Comparison of ENCODE assay signal across 19 mouse cellular contexts in the genomic region with DNA sequence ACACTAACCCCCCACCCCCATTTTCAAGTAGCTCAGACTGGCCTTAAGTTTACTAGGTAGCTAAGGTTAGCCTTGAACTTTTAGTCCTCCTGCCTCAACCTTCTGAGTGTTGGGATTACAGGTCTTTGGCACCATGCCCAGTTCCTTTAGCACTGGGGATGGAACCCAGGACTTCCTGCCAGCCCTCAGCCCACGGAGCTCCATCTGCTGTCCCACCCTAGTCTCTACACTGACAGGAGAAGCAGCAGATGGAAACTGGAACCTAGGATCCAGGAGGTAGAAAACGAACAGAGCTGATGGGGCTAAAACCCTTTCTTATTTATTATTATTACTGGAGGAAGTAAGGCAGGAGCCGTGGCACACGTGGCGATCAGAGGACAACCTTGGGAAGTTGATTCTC. TPM values are rescaled to one million over a fixed set of nuclear protein-coding genes. Genes with fewer than 3 reads are reported as not detected.
DNase-seq lines count a peak whose midpoint lies in the region; ATAC-seq and TF ChIP-seq lines count a peak whose summit lies in the region.
"Had no signal": no experiment of that assay in that cellular context is flagged by ENCODE, and none has a peak within 500 bp of the region (broad histone marks: within the 10 kb centered on the region; RNA-seq: fewer than 3 reads in every experiment).

No protein-coding gene starts in this region.

- H3K27ac ChIP-seq in thymus, adult 2 months (ENCODE audit: control insufficient read depth, insufficient read depth, low read length): no peak overlapping the region
- peak overlapping the region; percentile 96 for H3K27ac ChIP-seq in liver, embryonic 13.5 days
- no peak overlapping the region for H3K27ac ChIP-seq in neural tube, embryonic 15.5 days (replicated peaks)
- no peak overlapping the region for H3K27ac ChIP-seq in embryonic facial prominence, embryonic 10.5 days (replicated peaks)
- H3K27ac ChIP-seq: forebrain, embryonic 15.5 days; heart, embryonic 13.5 days; hindbrain, embryonic 15.5 days; kidney, embryonic 15.5 days; midbrain, embryonic 12.5 days had no signal

- no peak overlapping the region for H3K4me2 ChIP-seq in liver, embryonic 13.5 days
- H3K4me2 ChIP-seq in neural tube, embryonic 15.5 days: no peak overlapping the region
- H3K4me2 ChIP-seq: forebrain, embryonic 15.5 days; heart, embryonic 13.5 days; hindbrain, embryonic 15.5 days; kidney, embryonic 15.5 days; midbrain, embryonic 12.5 days had no signal

- H3K4me3 ChIP-seq in thymus, adult 2 months (ENCODE audit: control insufficient read depth, insufficient read depth, low read length): no peak overlapping the region
- H3K4me3 ChIP-seq in liver, embryonic 13.5 days (replicated peaks): no peak overlapping the region
- no peak overlapping the region for H3K4me3 ChIP-seq in neural tube, embryonic 15.5 days (replicated peaks)
- no peak overlapping the region for H3K4me3 ChIP-seq in embryonic facial prominence, embryonic 10.5 days
- H3K4me3 ChIP-seq: erythroblast, embryonic 14.5 days; forebrain, embryonic 15.5 days; heart, embryonic 13.5 days; hindbrain, embryonic 15.5 days; kidney, embryonic 15.5 days; midbrain, embryonic 12.5 days had no signal

- no peak for TF ChIP-seq CTCF in thymus, adult 2 months (IDR thresholded peaks at IDR 0.05; ENCODE audit: borderline replicate concordance, control insufficient read depth, extremely low read depth, insufficient read depth, low read length, poor library complexity)

- no peaks in the 10 kb centered on the region for H3K36me3 ChIP-seq in thymus, adult 2 months (ENCODE audit: control insufficient read depth, insufficient read depth, low read length)
- H3K36me3 ChIP-seq in liver, embryonic 13.5 days: no peaks in the 10 kb centered on the region
- H3K36me3 ChIP-seq in neural tube, embryonic 15.5 days: no peaks in the 10 kb centered on the region
- no peaks in the 10 kb centered on the region for H3K36me3 ChIP-seq in embryonic facial prominence, embryonic 10.5 days (replicated peaks)
- H3K36me3 ChIP-seq: forebrain, embryonic 15.5 days; heart, embryonic 13.5 days; hindbrain, embryonic 15.5 days; kidney, embryonic 15.5 days; midbrain, embryonic 12.5 days had no signal

- no peaks in the 10 kb centered on the region for H3K4me1 ChIP-seq in thymus, adult 2 months (replicated peaks; ENCODE audit: control insufficient read depth, insufficient read depth, low read length)
- peaks cover 64% of the 10 kb centered on the region for H3K4me1 ChIP-seq in liver, embryonic 13.5 days (replicated peaks)
- no peaks in the 10 kb centered on the region for H3K4me1 ChIP-seq in neural tube, embryonic 15.5 days
- H3K4me1 ChIP-seq in embryonic facial prominence, embryonic 10.5 days: peaks cover 5% of the 10 kb centered on the region
- H3K4me1 ChIP-seq: forebrain, embryonic 15.5 days; hindbrain, embryonic 15.5 days had no signal

- peak; percentile 30 to 46 for DNase-seq in cerebellum, postnatal 10 days
- peak; percentile 13 for DNase-seq in thymus, postnatal 14 days
- no peak for DNase-seq in thymus, adult 2 months
- no peak for DNase-seq in liver, embryonic 13.5 days
- DNase-seq in embryonic facial prominence, embryonic 10.5 days (ENCODE audit: low spot score): no peak
- DNase-seq in kidney, postnatal 4 days: no peak
- DNase-seq: adrenal gland, postnatal 25 days; heart, postnatal 36 days; lung, postnatal 4 days had no signal

- no peaks in the 10 kb centered on the region for H3K27me3 ChIP-seq in thymus, adult 2 months (ENCODE audit: control insufficient read depth, insufficient read depth, low read length)
- no peaks in the 10 kb centered on the region for H3K27me3 ChIP-seq in liver, embryonic 13.5 days
- no peaks in the 10 kb centered on the region for H3K27me3 ChIP-seq in neural tube, embryonic 15.5 days (replicated peaks)
- H3K27me3 ChIP-seq in embryonic facial prominence, embryonic 10.5 days (replicated peaks; ENCODE audit: low read depth, poor library complexity, severe bottlenecking): no peaks in the 10 kb centered on the region
- H3K27me3 ChIP-seq: CH12.LX; forebrain, embryonic 15.5 days; hindbrain, embryonic 15.5 days; kidney, embryonic 15.5 days; midbrain, embryonic 12.5 days had no signal

- H3K9ac ChIP-seq in liver, embryonic 13.5 days: 0 out of 2 replicates have a peak overlapping the region, but pooled peaks have one; percentile 12
- no peak overlapping the region for H3K9ac ChIP-seq in neural tube, embryonic 15.5 days (replicated peaks)
- H3K9ac ChIP-seq: forebrain, embryonic 15.5 days; heart, embryonic 13.5 days; hindbrain, embryonic 15.5 days; kidney, embryonic 15.5 days; midbrain, embryonic 12.5 days had no signal

- 75% methylated on average over 5 of the region's 5 CpGs for WGBS in thymus, adult 2 months
- WGBS in liver, embryonic 13.5 days (ENCODE audit: insufficient replicate concordance): 70% methylated on average over 5 of the region's 5 CpGs
- WGBS in neural tube, embryonic 15.5 days: 82% methylated on average over 5 of the region's 5 CpGs
- 76% methylated on average over 5 of the region's 5 CpGs for WGBS in embryonic facial prominence, embryonic 10.5 days

- no peaks in the 10 kb centered on the region for H3K9me3 ChIP-seq in liver, embryonic 13.5 days (replicated peaks)
- H3K9me3 ChIP-seq in neural tube, embryonic 15.5 days (replicated peaks): no peaks in the 10 kb centered on the region
- H3K9me3 ChIP-seq in embryonic facial prominence, embryonic 10.5 days: no peaks in the 10 kb centered on the region
- H3K9me3 ChIP-seq: forebrain, embryonic 15.5 days; heart, embryonic 13.5 days; hindbrain, embryonic 15.5 days; kidney, embryonic 15.5 days; midbrain, embryonic 12.5 days had no signal

- no peak for ATAC-seq in cerebellum, adult (ENCODE audit: insufficient number of reproducible peaks, low FRiP score, low TSS enrichment)
- no peak for ATAC-seq in liver, embryonic 13.5 days (ENCODE audit: low read depth)
- no peak for ATAC-seq in neural tube, embryonic 15.5 days (ENCODE audit: low FRiP score)
- ATAC-seq: forebrain, embryonic 15.5 days; intestine, embryonic 16.5 days had no signal

- TF ChIP-seq POLR2A in thymus, adult 2 months (IDR thresholded peaks at IDR 0.05; ENCODE audit: control insufficient read depth, extremely low read depth, insufficient read depth, low read length, poor library complexity): no peak

RNA-seq across cellular contexts. Expression of a gene that starts 48.6 kb away (rescaled TPM):
- polyA plus RNA-seq in thymus, adult 2 months (2012; rRNA removed): 1.6 and 2.1 TPM in 2 replicates
- 5.0 and 5.5 TPM in 2 replicates for polyA plus RNA-seq in liver, embryonic 13.5 days (2015; fragmentation: Nextera tagmentation; extraction: Ambion mirVana)
- polyA plus RNA-seq in neural tube, embryonic 15.5 days (2015; fragmentation: Nextera tagmentation; extraction: Ambion mirVana): 1.4 and 1.7 TPM in 2 replicates
- polyA plus RNA-seq in embryonic facial prominence, embryonic 10.5 days (2016; fragmentation: Nextera tagmentation; extraction: Ambion mirVana): 11.1 and 14.8 TPM in 2 replicates

Comparison
In these comparisons a context has a peak if more than half of its experiments do, and no peak if none do; other contexts are left out.
1. DNase-seq: peak in cerebellum, postnatal 10 days (2 of 2) and thymus, postnatal 14 days (single experiment); none in thymus, adult 2 months (single experiment), liver, embryonic 13.5 days (single experiment), embryonic facial prominence, embryonic 10.5 days (single experiment) and kidney, postnatal 4 days (0 of 2).